Comparison of ENCODE assay signal across 8 mouse cellular contexts in the genomic region with DNA sequence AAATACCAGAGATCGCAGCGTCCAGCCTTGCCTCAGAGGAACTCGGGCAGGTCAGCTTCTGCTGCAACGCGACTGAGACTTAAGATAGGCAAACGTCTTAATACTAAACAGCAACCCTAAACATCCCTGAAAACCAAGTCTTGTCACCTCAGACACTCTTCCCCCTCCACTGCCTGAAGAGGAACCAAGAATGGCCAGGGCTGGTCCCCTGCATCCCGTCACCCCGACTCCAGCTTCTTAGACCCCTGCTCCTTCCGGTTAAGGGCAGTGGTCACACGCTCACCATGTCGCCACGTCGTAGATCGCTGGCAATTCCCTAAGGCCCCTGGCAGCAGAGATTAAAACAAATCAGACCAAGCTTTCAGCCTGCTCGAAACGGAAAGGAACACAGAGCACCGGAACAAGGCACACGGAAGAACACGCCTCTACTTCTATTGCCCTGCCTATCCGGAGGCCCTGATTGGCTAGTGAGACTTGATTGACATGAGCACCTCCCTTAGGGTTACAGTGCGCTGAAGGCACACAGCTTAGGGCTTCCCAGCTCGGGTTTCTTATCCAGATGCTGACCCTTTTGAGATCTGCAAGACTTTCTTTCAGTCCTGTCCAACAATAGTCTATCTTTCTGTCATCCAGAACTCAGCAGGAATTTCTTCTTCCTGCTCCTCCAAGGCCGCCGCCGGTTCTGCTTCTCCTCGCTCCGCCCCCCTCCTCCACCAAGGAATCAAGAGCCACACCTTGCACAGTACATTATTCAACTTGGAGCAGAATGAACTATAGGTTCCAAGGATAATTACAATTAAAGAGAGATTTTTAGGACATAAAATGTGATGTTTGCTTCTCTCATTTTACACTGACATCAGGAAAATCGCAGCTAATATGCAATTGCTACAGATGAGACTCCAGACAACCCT. TPM values are rescaled to one million over a fixed set of nuclear protein-coding genes. Genes with fewer than 3 reads are reported as not detected.
A peak's percentile ranks its signal among the peaks of the same experiment; 100 is the strongest.
DNase-seq lines count a peak whose midpoint lies in the region; ATAC-seq and TF ChIP-seq lines count a peak whose summit lies in the region.
"Not testable (repeated sequence)": the region's sequence is repeated elsewhere in the genome, so short reads cannot be mapped to it uniquely, and the experiment has no call there.

A gene (minus strand): TSS at position 409 of the 911 bp plus-strand sequence.

- not testable (repeated sequence) for H3K4me1 ChIP-seq in E14TG2a.4 (replicated peaks; ENCODE audit: low read depth, low read length); forebrain, embryonic 12.5 days; heart, postnatal 0 days (ENCODE audit: control insufficient read depth, insufficient read depth); liver, embryonic 16.5 days (ENCODE audit: control insufficient read depth, low read depth, low read length); neural tube, embryonic 13.5 days (replicated peaks); testis, adult 2 months (ENCODE audit: control insufficient read depth, insufficient read depth, low read length)

- H3K9me3 ChIP-seq in E14TG2a.4 (ENCODE audit: low read length); forebrain, embryonic 12.5 days; heart, postnatal 0 days (replicated peaks; ENCODE audit: control insufficient read depth, low read length); liver, embryonic 16.5 days (replicated peaks; ENCODE audit: control insufficient read depth, low read length); neural tube, embryonic 13.5 days: not testable (repeated sequence)

- H3K4me2 ChIP-seq in forebrain, embryonic 12.5 days = peak within 1 kb of the TSS; percentile 40
- peak within 1 kb of the TSS; percentile 56 for H3K4me2 ChIP-seq in heart, postnatal 0 days (ENCODE audit: low read depth, low read length)
- peak within 1 kb of the TSS; percentile 57 for H3K4me2 ChIP-seq in liver, embryonic 16.5 days (ENCODE audit: low read depth, low read length)
- H3K4me2 ChIP-seq in neural tube, embryonic 13.5 days = peak within 1 kb of the TSS; percentile 48

- TF ChIP-seq EP300 in heart, postnatal 0 days (IDR thresholded peaks at IDR 0.05; ENCODE audit: low read depth) = not testable (repeated sequence)

- not testable (repeated sequence) for TF ChIP-seq CTCF in E14TG2a.4 (conservative IDR thresholded peaks at IDR 0.05; ENCODE audit: low read length); heart, postnatal 0 days (IDR thresholded peaks at IDR 0.05; ENCODE audit: low read depth); testis, adult 2 months (IDR thresholded peaks at IDR 0.05; ENCODE audit: control insufficient read depth, insufficient read depth, insufficient replicate concordance, low read depth, low read length)

- TF ChIP-seq POLR2A in testis, adult 2 months (IDR thresholded peaks at IDR 0.05; ENCODE audit: control insufficient read depth, low read depth, low read length) = peak; percentile 73

- H3K27me3 ChIP-seq in E14TG2a.4 (ENCODE audit: insufficient read depth, low read length); forebrain, embryonic 12.5 days; heart, postnatal 0 days (ENCODE audit: control insufficient read depth, insufficient read depth, low read length); liver, embryonic 16.5 days (ENCODE audit: control insufficient read depth, insufficient read depth, low read depth, low read length); neural tube, embryonic 13.5 days; testis, adult 2 months (ENCODE audit: control insufficient read depth, insufficient read depth, low read length): not testable (repeated sequence)

- peak; percentile 86 for DNase-seq in c-Kit-positive CD71-positive TER-119-positive erythroid progenitor cells, embryonic 14.5 days (ENCODE audit: low spot score)
- DNase-seq in heart, postnatal 0 days (ENCODE audit: low spot score) = peak; percentile 92
- DNase-seq in kidney, postnatal 4 days = peak; percentile 88 to 93

- H3K36me3 ChIP-seq in E14TG2a.4 (ENCODE audit: insufficient read depth, low read length) = peaks cover 14% of the 10 kb centered on the region
- not testable (repeated sequence) for H3K36me3 ChIP-seq in forebrain, embryonic 12.5 days (replicated peaks); heart, postnatal 0 days (replicated peaks; ENCODE audit: control insufficient read depth, insufficient read depth, low read length); liver, embryonic 16.5 days (ENCODE audit: control insufficient read depth, insufficient read depth); testis, adult 2 months (ENCODE audit: control insufficient read depth, insufficient read depth, low read length)
- peaks cover 22% of the 10 kb centered on the region for H3K36me3 ChIP-seq in neural tube, embryonic 13.5 days

- H3K4me3 ChIP-seq in E14TG2a.4 (replicated peaks; ENCODE audit: low read length) = peak within 1 kb of the TSS; percentile 87
- H3K4me3 ChIP-seq in forebrain, embryonic 12.5 days (replicated peaks) = peak within 1 kb of the TSS; percentile 61
- H3K4me3 ChIP-seq in heart, postnatal 0 days (ENCODE audit: low read depth, low read length) = peak within 1 kb of the TSS; percentile 62
- H3K4me3 ChIP-seq in liver, embryonic 16.5 days (ENCODE audit: low read depth, low read length) = peak within 1 kb of the TSS; percentile 76
- peak within 1 kb of the TSS; percentile 60 for H3K4me3 ChIP-seq in neural tube, embryonic 13.5 days
- peak within 1 kb of the TSS; percentile 90 for H3K4me3 ChIP-seq in testis, adult 2 months (ENCODE audit: control insufficient read depth, low read depth, low read length)

- WGBS in forebrain, embryonic 12.5 days = 1% methylated on average over 28 of the region's 28 CpGs
- WGBS in heart, postnatal 0 days = 1% methylated on average over 28 of the region's 28 CpGs
- 1% methylated on average over 27 of the region's 28 CpGs for WGBS in liver, embryonic 16.5 days (ENCODE audit: insufficient replicate concordance)
- WGBS in neural tube, embryonic 13.5 days = 2% methylated on average over 28 of the region's 28 CpGs

- H3K9ac ChIP-seq in forebrain, embryonic 12.5 days = peak within 1 kb of the TSS; percentile 66
- peak within 1 kb of the TSS; percentile 72 for H3K9ac ChIP-seq in heart, postnatal 0 days (replicated peaks; ENCODE audit: low read depth, low read length)
- peak within 1 kb of the TSS; percentile 68 for H3K9ac ChIP-seq in liver, embryonic 16.5 days (ENCODE audit: low read depth, low read length)
- peak within 1 kb of the TSS; percentile 86 for H3K9ac ChIP-seq in neural tube, embryonic 13.5 days

- H3K27ac ChIP-seq in forebrain, embryonic 12.5 days = 0 out of 2 replicates have a peak within 1 kb of the TSS, but pooled peaks have one; percentile 61
- H3K27ac ChIP-seq in heart, postnatal 0 days (ENCODE audit: low read depth) = peak within 1 kb of the TSS; percentile 80
- H3K27ac ChIP-seq in liver, embryonic 16.5 days (ENCODE audit: low read length) = peak within 1 kb of the TSS; percentile 59; the same call in 1 of the 2 replicates
- H3K27ac ChIP-seq in neural tube, embryonic 13.5 days (replicated peaks) = peak within 1 kb of the TSS; percentile 83
- H3K27ac ChIP-seq in testis, adult 2 months (ENCODE audit: control insufficient read depth, insufficient read depth, low read depth, low read length) = peak within 1 kb of the TSS; percentile 74

- ATAC-seq in forebrain, embryonic 12.5 days (ENCODE audit: low FRiP score) = peak; percentile 99
- ATAC-seq in heart, postnatal 0 days (ENCODE audit: insufficient read depth, low read depth) = peak; percentile 96
- ATAC-seq in liver, embryonic 16.5 days (ENCODE audit: low read depth) = peak; percentile 99
- ATAC-seq in neural tube, embryonic 13.5 days (ENCODE audit: low read depth) = peak; percentile 100

RNA-seq across cellular contexts. Expression of the gene that starts here (rescaled TPM):
- 11.2 and 14.5 TPM in 2 replicates for polyA plus RNA-seq in forebrain, embryonic 12.5 days (2016; fragmentation: Nextera tagmentation; extraction: Ambion mirVana)
- 3.7 and 6.3 TPM in 2 replicates for total RNA-seq in heart, postnatal 0 days (2014; rRNA removed; ENCODE audit: low replicate concordance)
- polyA plus RNA-seq in heart, postnatal 0 days (2015; fragmentation: Nextera tagmentation; extraction: Ambion mirVana) = 6.9 and 7.4 TPM in 2 replicates
- polyA plus RNA-seq in liver, embryonic 16.5 days (2015; fragmentation: Nextera tagmentation; extraction: Ambion mirVana) = 2.5 and 2.6 TPM in 2 replicates
- polyA plus RNA-seq in neural tube, embryonic 13.5 days (2015; fragmentation: Nextera tagmentation; extraction: Ambion mirVana) = 16.4 and 18.9 TPM in 2 replicates
- polyA plus RNA-seq in testis, adult 2 months (2012; rRNA removed) = 0.84 and 1.4 TPM in 2 replicates

Comparison
In these comparisons a context has a peak if more than half of its experiments do, and no peak if none do; other contexts are left out.
1. Peak in every context shown above with its lines: DNase-seq, ATAC-seq, H3K4me3 ChIP-seq and H3K27ac ChIP-seq.